Mouse (Mus musculus): ENCODE measurements around the gene St8sia1. TPM values are rescaled to one million over a fixed set of nuclear protein-coding genes. Genes with fewer than 3 reads are reported as not detected.
A peak's percentile ranks its signal among the peaks of the same experiment; 100 is the strongest.
"Not testable (repeated sequence)": the region's sequence is repeated elsewhere in the genome, so short reads cannot be mapped to it uniquely, and the experiment has no call there.

Gene St8sia1
- 10 to 100 TPM; 31.4 to 33.5 TPM for total RNA-seq (2021)

GRCm38 (mm10) chr6:142964076-142964530 lies at the start of gene St8sia1:
St8sia1 (minus strand) TSS chr6:142964452.
- intact Hi-C loops (cut with DNase I): loop anchor here (5.0 kb wide), 1 partner anchor 177 kb away; no protein-coding TSS in a partner anchor
- DNase-seq: peak; percentile 71

GRCm38 (mm10) chr6:143012513-143013215 lies 48.4 kb upstream of the St8sia1 start:
- no peak for DNase-seq
- intact Hi-C loops (cut with DNase I): no loop called here

- DNase-seq: no peak
- intact Hi-C loops (cut with DNase I): no loop called here
These were observed 44.6 kb upstream of the St8sia1 start for GRCm38 (mm10) chr6:143008865-143009264.

DNA sequence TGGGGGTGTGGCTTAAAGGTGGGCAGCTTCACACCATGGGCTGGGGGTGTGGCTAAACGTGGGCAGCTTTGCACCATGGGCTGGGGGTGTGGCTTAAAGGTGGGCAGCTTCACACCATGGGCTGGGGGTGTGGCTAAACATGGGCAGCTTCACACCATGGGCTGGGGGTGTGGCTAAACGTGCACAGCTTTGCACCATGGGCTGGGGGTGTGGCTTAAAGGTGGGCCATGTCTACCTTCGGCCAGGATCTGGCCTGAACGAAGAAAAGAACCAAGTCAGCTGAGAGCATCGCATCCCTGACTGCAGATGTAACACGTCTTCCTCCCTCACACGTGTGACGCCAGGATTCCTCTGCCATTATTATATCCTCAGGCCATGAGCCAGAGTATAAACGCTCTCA lies 41.0 kb upstream of the St8sia1 start:
- intact Hi-C loops (cut with DNase I); DNase-seq: not testable (repeated sequence)

DNA sequence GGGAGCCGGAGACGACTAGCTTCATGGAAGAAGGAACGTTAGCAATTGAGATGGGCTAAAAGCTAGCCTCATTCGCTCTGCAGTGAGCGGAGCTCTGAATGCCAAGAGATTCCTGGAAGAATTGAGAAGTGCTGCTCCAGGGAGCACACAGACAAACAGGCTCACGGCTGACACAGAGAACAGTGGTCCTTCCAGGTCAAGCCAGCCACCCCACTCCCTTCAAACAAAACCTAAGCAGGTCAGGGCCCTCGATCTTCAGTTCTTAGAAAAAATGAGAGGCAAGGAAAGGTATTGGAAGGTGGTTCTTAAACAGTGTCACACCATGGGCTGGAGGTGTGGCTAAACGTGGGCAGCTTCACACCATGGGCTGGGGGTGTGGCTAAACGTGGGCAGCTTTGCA lies 40.5 kb upstream of the St8sia1 start:
- DNase-seq: no peak
- intact Hi-C loops (cut with DNase I): no loop called here

- intact Hi-C loops (cut with DNase I): no loop called here
- no peak for DNase-seq
These were observed 34.2 kb upstream of the St8sia1 start for GRCm38 (mm10) chr6:142998221-142998999.

DNA sequence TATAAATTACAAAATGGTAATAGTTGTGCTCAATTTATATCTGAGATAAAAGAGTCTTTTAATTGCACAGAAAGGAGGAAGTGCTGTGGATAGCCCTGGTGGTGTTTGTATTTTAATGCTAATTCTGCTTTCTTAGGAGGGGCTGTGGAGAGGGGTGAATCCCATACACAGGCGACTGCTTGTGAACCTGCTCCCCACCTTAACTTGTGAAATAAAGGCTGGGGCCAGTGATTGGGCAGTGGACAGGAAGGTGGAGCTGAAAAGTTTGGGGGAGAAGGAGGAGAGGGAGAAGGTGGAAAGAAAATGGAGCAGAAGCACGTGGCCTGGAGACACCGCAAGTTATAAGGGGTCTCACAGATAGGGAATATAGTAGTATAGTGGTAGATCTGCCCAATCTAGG lies 32.6 kb upstream of the St8sia1 start:
- intact Hi-C loops (cut with DNase I): no loop called here
- DNase-seq: no peak

- DNase-seq: no peak
These were observed 31.3 kb upstream of the St8sia1 start for GRCm38 (mm10) chr6:142995567-142995966.

DNA sequence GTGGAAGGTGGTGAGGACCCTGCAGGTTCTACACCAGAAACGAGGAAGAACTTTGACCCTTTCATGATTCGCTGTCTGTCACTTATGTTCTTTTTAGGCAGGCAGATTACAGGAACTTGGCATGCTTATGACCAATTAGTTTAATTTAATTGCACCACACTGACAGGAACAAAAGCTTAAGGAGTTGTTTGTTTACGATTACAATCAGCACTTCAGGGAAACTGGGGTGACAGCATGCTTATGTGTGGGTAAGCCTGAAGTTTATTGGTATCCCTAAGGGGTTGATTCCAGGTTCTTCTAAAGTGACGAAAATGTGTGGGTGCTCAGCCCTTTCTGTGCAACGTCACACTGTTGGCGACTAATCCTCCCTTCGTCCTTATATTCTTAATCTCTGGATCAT lies 30.6 kb upstream of the St8sia1 start:
- DNase-seq: no peak
- intact Hi-C loops (cut with DNase I): no loop called here

More at GRCm38 (mm10) chr6:142995567-142995966, 31.3 kb upstream of the St8sia1 start:
- intact Hi-C loops (cut with DNase I): no loop called here

- intact Hi-C loops (cut with DNase I): no loop called here
- no peak for DNase-seq
These were observed 29.8 kb upstream of the St8sia1 start for GRCm38 (mm10) chr6:142993705-142994698.

DNA sequence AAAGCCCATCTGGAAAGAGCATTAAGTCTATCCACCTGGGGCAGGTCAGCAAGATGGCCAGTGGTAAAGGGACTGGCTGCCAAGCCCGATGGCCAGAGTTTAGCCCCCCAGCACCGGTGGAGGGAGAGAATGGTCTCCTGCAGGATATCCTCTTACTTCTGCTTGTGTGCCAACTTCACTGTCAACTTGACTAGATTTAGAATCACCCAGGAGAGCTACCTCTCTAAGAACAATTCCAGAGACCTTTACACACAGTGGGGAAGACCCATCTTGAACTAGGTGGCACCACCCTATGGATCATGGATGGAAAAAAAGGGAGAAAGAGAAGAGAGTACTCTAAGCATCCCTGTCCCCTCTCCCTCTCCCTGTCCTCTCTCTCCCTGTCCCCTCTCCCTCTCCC lies 28.7 kb upstream of the St8sia1 start:
- no peak for DNase-seq
- intact Hi-C loops (cut with DNase I): no loop called here

DNA sequence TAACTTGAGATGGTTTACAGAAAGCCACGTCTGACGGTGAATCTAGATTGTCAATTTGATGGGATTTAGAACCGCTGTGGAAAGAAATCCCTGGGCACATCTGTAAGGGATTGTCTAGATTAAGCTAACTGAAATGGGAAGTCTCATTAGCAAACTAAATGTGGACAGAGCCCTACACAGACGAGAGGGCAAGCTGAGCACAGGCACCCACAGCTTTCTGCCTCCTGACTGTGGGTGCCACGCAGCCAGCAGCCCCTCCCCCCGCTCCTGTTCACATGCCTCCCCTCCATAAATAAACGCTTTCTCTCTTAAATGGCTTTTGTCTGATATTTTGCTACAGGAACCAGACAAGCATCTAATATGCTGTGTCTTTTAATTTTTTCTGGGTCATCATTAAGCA lies 27.8 kb upstream of the St8sia1 start:
- intact Hi-C loops (cut with DNase I): no loop called here
- no peak for DNase-seq

- no peak for DNase-seq
- intact Hi-C loops (cut with DNase I): no loop called here
These were observed 27.3 kb upstream of the St8sia1 start for GRCm38 (mm10) chr6:142991391-142992059.

GRCm38 (mm10) chr6:142990516-142990915 lies 26.3 kb upstream of the St8sia1 start:
- intact Hi-C loops (cut with DNase I): no loop called here

GRCm38 (mm10) chr6:142989495-142989894 lies 25.2 kb upstream of the St8sia1 start:
- DNase-seq: no peak
- intact Hi-C loops (cut with DNase I): no loop called here

More at GRCm38 (mm10) chr6:142990516-142990915, 26.3 kb upstream of the St8sia1 start:
- no peak for DNase-seq

DNA sequence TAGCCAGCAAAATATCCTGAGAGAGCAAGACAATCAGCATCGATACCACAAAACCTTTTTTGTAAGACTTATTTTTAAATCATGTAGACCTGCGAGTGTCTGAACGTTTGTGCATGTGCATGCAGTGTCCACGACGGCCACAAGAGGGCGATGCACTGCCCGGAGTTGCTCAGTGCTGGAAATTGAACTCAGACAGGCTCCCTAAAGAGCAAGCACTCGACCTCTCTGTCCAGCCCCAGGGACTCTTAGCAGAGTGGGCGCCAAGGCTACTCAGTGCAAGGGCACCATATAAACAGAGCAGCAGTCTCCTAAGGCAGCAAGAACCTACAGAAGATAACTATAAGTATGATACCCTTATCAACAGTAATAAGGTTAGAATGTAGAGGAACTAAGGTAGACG lies 24.5 kb upstream of the St8sia1 start:
- peak; percentile 68 for DNase-seq
- intact Hi-C loops (cut with DNase I): no loop called here

DNA sequence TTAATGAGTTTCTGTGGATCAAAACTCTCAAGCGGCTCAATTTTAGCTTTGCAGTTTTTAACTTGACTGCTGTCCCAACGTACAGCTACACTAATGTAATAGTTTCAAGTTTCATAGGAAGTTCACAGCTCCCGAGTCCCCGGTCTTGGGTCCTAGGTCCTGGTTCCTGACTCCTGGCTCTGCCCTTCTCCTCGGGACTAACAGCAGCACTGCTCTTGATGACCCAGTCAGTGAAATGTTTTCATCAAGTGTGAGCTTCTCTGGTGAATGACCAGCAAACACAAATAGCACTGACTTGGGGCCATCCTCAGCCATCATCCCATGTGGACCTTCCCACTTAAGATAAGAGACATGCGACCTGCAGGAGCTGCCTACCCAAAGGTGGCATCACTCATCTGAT lies 24.0 kb upstream of the St8sia1 start:
- intact Hi-C loops (cut with DNase I): no loop called here
- DNase-seq: no peak

GRCm38 (mm10) chr6:142987616-142988015 lies 23.4 kb upstream of the St8sia1 start:
- intact Hi-C loops (cut with DNase I): no loop called here

GRCm38 (mm10) chr6:142986706-142987105 lies 22.5 kb upstream of the St8sia1 start:
- intact Hi-C loops (cut with DNase I); DNase-seq: not testable (repeated sequence)

More at GRCm38 (mm10) chr6:142987616-142988015, 23.4 kb upstream of the St8sia1 start:
- no peak for DNase-seq
